Mouse (Mus musculus): Measurements from ENCODE around the gene Ranbp10. TPM values are rescaled to one million over a fixed set of nuclear protein-coding genes. Genes with fewer than 3 reads are reported as not detected.
A peak's percentile ranks its signal among the peaks of the same experiment; 100 is the strongest.

Ranbp10 gene
- polyA plus RNA-seq, 1 experiment, result 44.3 TPM

GRCm38 (mm10) chr8:105795785-105796184, 31.4 kb downstream of the Ranbp10 start:
- no peak for TF ChIP-seq CTCF (IDR thresholded peaks at IDR 0.05; ENCODE audit: low read depth, low read length)
- TF ChIP-seq POLR2A (IDR thresholded peaks at IDR 0.05; ENCODE audit: borderline replicate concordance, low read depth, low read length), result no peak
- no peak overlapping the region for H3K27ac ChIP-seq (ENCODE audit: insufficient read depth, low read depth, low read length)
- H3K4me3 ChIP-seq (ENCODE audit: insufficient read depth, low read length), result no peak overlapping the region
- H3K4me1 ChIP-seq (ENCODE audit: control insufficient read depth, insufficient read depth, low read length), result peaks cover 15% of the 10 kb centered on the region

- Histone ChIP-seq H3K4me3 (ENCODE audit: insufficient read depth, low read length) (no peak overlapping the region), H3K27ac (ENCODE audit: insufficient read depth, low read depth, low read length) (no peak overlapping the region), H3K4me1 (ENCODE audit: control insufficient read depth, insufficient read depth, low read length) (peaks cover 11% of the 10 kb centered on the region)
- no peak for TF ChIP-seq CTCF (IDR thresholded peaks at IDR 0.05; ENCODE audit: low read depth, low read length)
- no peak for TF ChIP-seq POLR2A (IDR thresholded peaks at IDR 0.05; ENCODE audit: borderline replicate concordance, low read depth, low read length)
Observed at GRCm38 (mm10) chr8:105794009-105794598, 33.0 kb downstream of the Ranbp10 start.

- no peak overlapping the region for H3K4me3 ChIP-seq (ENCODE audit: insufficient read depth, low read length)
- H3K4me1 ChIP-seq (ENCODE audit: control insufficient read depth, insufficient read depth, low read length), result peaks cover 7% of the 10 kb centered on the region; the same call in 1 of the 2 replicates
- H3K27ac ChIP-seq (ENCODE audit: insufficient read depth, low read depth, low read length), result no peak overlapping the region
- TF ChIP-seq POLR2A (IDR thresholded peaks at IDR 0.05; ENCODE audit: borderline replicate concordance, low read depth, low read length) (no peak), CTCF (IDR thresholded peaks at IDR 0.05; ENCODE audit: low read depth, low read length) (no peak)
Observed at GRCm38 (mm10) chr8:105793331-105793730, 33.8 kb downstream of the Ranbp10 start.

GRCm38 (mm10) chr8:105789626-105790025, 37.5 kb downstream of the Ranbp10 start:
- no peak overlapping the region for H3K27ac ChIP-seq (ENCODE audit: insufficient read depth, low read depth, low read length)
- H3K4me3 ChIP-seq (ENCODE audit: insufficient read depth, low read length), result no peak overlapping the region
- H3K4me1 ChIP-seq (ENCODE audit: control insufficient read depth, insufficient read depth, low read length), result peaks cover 3% of the 10 kb centered on the region; the same call in 1 of the 2 replicates
- no peak for TF ChIP-seq POLR2A (IDR thresholded peaks at IDR 0.05; ENCODE audit: borderline replicate concordance, low read depth, low read length)
- no peak for TF ChIP-seq CTCF (IDR thresholded peaks at IDR 0.05; ENCODE audit: low read depth, low read length)

GRCm38 (mm10) chr8:105788927-105789326, 38.2 kb downstream of the Ranbp10 start:
- TF ChIP-seq CTCF (IDR thresholded peaks at IDR 0.05; ENCODE audit: low read depth, low read length), result no peak
- TF ChIP-seq POLR2A (IDR thresholded peaks at IDR 0.05; ENCODE audit: borderline replicate concordance, low read depth, low read length), result no peak
- H3K4me3 ChIP-seq (ENCODE audit: insufficient read depth, low read length), result no peak overlapping the region
- H3K27ac ChIP-seq (ENCODE audit: insufficient read depth, low read depth, low read length), result no peak overlapping the region
- H3K4me1 ChIP-seq (ENCODE audit: control insufficient read depth, insufficient read depth, low read length), result peaks cover 3% of the 10 kb centered on the region; the same call in 1 of the 2 replicates

- no peak for TF ChIP-seq POLR2A (IDR thresholded peaks at IDR 0.05; ENCODE audit: borderline replicate concordance, low read depth, low read length)
- no peak for TF ChIP-seq CTCF (IDR thresholded peaks at IDR 0.05; ENCODE audit: low read depth, low read length)
- no peak overlapping the region for H3K27ac ChIP-seq (ENCODE audit: insufficient read depth, low read depth, low read length)
- peaks cover 7% of the 10 kb centered on the region for H3K4me1 ChIP-seq (ENCODE audit: control insufficient read depth, insufficient read depth, low read length)
- H3K4me3 ChIP-seq (ENCODE audit: insufficient read depth, low read length), result no peak overlapping the region
Observed at GRCm38 (mm10) chr8:105788241-105788640, 38.9 kb downstream of the Ranbp10 start.

GRCm38 (mm10) chr8:105780298-105780697, 46.9 kb downstream of the Ranbp10 start:
- peak overlapping the region; percentile 30; the same call in 1 of the 2 replicates for H3K27ac ChIP-seq (ENCODE audit: insufficient read depth, low read depth, low read length)
- TF ChIP-seq POLR2A (IDR thresholded peaks at IDR 0.05; ENCODE audit: borderline replicate concordance, low read depth, low read length) (no peak), CTCF (IDR thresholded peaks at IDR 0.05; ENCODE audit: low read depth, low read length) (no peak)
- H3K4me1 ChIP-seq (ENCODE audit: control insufficient read depth, insufficient read depth, low read length), result peaks cover 18% of the 10 kb centered on the region
- H3K4me3 ChIP-seq (ENCODE audit: insufficient read depth, low read length), result no peak overlapping the region

- no peak overlapping the region for H3K27ac ChIP-seq (ENCODE audit: insufficient read depth, low read depth, low read length)
- no peak overlapping the region for H3K4me3 ChIP-seq (ENCODE audit: insufficient read depth, low read length)
- peaks cover 12% of the 10 kb centered on the region for H3K4me1 ChIP-seq (ENCODE audit: control insufficient read depth, insufficient read depth, low read length)
- no peak for TF ChIP-seq POLR2A (IDR thresholded peaks at IDR 0.05; ENCODE audit: borderline replicate concordance, low read depth, low read length)
- TF ChIP-seq CTCF (IDR thresholded peaks at IDR 0.05; ENCODE audit: low read depth, low read length), result no peak
Observed at GRCm38 (mm10) chr8:105777833-105778232, 49.3 kb downstream of the Ranbp10 start.

- no peak overlapping the region for H3K27ac ChIP-seq (ENCODE audit: insufficient read depth, low read depth, low read length)
- no peak overlapping the region for H3K4me3 ChIP-seq (ENCODE audit: insufficient read depth, low read length)
- no peaks in the 10 kb centered on the region for H3K4me1 ChIP-seq (ENCODE audit: control insufficient read depth, insufficient read depth, low read length)
- TF ChIP-seq CTCF (IDR thresholded peaks at IDR 0.05; ENCODE audit: low read depth, low read length), result no peak
- no peak for TF ChIP-seq POLR2A (IDR thresholded peaks at IDR 0.05; ENCODE audit: borderline replicate concordance, low read depth, low read length)
Observed at GRCm38 (mm10) chr8:105774498-105774897, 52.7 kb downstream of the Ranbp10 start.

- H3K4me1 ChIP-seq (ENCODE audit: control insufficient read depth, insufficient read depth, low read length), result no peaks in the 10 kb centered on the region
Observed at GRCm38 (mm10) chr8:105773441-105773861, 53.7 kb downstream of the Ranbp10 start.

More at GRCm38 (mm10) chr8:105773441-105773861, 53.7 kb downstream of the Ranbp10 start:
- no peak for TF ChIP-seq POLR2A (IDR thresholded peaks at IDR 0.05; ENCODE audit: borderline replicate concordance, low read depth, low read length)
- TF ChIP-seq CTCF (IDR thresholded peaks at IDR 0.05; ENCODE audit: low read depth, low read length), result no peak
- Histone ChIP-seq H3K27ac (ENCODE audit: insufficient read depth, low read depth, low read length) (no peak overlapping the region), H3K4me3 (ENCODE audit: insufficient read depth, low read length) (no peak overlapping the region)

Measured in bone marrow macrophage, adult 2 months (primary cell).